Mouse (Mus musculus) E14TG2a.4 (cell line): Measurements from ENCODE around the gene Btnl1.

Source experiments
- CTCF ChIP-seq: conservative IDR thresholded peaks from 2 replicates; pipeline ENCODE4 v1.5.1; 2014; ENCODE audit warnings: low read length
- NANOG ChIP-seq: IDR thresholded peaks from 2 replicates; pipeline ENCODE4 v1.6.1; 2014; ENCODE audit warnings: borderline replicate concordance, low read length, mixed read lengths
- POU5F1 ChIP-seq: IDR thresholded peaks from 2 replicates; pipeline ENCODE4 v1.6.1; 2014; ENCODE audit warnings: low read length, borderline replicate concordance

DNA sequence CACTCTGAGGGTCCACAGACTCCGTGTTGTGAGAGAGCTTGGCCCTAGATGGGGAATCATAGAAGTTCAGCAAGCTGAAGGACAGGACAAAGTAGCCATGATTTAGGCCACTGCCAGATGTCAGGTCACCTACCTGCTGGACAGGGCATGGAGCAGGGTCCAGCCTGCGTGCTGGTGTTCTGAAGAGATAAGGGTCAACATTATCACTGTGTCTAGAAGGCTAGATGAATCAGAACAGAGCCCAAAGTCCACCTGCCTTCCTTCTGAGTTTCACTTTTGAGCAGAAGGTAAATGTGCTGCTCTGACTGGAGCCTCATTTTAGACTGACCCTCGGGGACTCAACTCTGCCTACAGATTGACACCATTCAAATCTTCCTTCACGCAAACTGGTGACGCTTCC, 22.4 kb upstream of the Btnl1 start, which contains the start of gene Btnl2:
- TF ChIP-seq CTCF (no peak), POU5F1 (no peak), NANOG (no peak)
